Mouse (Mus musculus): Measurements from ENCODE around the gene Cops3.
A peak's percentile ranks its signal among the peaks of the same experiment; 100 is the strongest.

Cops3 gene

DNA sequence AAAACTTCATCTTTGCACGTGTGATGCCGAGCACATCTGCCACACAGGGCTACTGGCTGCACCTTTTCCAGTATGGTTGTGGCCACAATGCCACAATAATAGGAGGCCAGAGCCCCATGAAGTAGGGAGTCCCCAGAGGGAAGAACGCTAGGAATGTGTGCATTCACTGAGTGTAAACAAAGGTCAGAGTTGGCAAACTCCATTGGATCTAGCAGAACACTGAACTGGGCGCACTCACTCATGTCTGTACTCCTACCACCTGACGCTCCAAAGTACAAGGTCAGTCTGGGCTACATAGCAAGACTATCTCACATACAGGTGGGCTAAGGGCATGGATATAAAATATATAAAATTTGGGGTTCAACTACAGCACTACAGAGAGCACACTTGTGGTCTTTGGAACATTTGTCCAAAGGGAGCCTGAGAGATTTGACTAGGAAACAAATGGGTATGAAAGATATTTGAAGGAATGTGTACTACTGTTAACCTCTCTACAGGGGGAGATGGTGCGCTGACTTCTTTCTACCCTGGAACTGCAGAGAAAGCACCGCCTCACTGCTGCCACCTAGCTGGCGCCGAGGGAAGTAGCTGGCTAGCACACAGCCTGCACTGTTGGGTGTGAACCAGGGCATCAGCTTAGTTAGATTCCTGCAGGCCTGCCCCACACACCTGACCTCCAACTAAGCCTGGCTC is 61.3 kb downstream of the Cops3 start:
- DNase-seq (ENCODE audit: low spot score in 2 of 2): peak; percentile 63 to 68

GRCm38 (mm10) chr11:59777259-59777658 is 62.4 kb downstream of the Cops3 start:
- DNase-seq (ENCODE audit: low spot score in 2 of 2): no peak

DNA sequence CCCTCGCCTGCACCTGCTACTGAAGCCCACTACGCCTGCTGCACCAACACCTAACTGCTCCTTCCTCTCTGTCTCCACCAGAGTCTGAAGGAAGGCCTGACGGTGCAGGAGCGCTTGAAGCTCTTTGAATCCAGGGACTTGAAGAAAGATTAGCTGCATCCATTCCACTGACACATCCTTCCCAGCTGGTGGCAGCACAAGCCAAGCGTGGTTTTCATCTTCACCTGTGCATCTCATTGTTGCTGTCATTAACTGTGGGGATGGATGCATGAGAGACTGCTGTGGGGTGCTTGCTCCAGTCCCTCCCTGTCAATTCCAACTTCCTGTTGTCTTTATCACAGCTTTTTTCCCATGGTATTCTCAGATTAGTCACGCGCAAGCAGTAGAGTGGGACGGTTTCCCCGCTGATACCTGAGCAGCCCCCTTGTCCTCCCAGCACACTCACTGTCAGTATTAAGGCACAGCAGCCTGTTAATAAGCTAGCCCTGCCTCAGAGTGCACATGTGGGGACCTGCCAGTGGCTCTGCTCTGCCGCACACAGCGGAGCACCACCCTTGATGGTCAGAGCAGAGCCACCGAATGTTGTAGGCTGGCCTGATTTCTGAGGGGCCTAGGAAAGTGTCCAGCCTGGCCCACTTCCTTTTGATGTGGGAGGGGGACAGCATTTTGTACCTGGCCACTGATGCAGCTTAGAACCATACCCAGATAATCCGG is 64.0 kb downstream of the Cops3 start:
- DNase-seq (ENCODE audit: low spot score in 2 of 2): no peak

- no peak for DNase-seq (ENCODE audit: low spot score in 2 of 2)
Measured at GRCm38 (mm10) chr11:59774522-59774921, 65.1 kb downstream of the Cops3 start.

DNA sequence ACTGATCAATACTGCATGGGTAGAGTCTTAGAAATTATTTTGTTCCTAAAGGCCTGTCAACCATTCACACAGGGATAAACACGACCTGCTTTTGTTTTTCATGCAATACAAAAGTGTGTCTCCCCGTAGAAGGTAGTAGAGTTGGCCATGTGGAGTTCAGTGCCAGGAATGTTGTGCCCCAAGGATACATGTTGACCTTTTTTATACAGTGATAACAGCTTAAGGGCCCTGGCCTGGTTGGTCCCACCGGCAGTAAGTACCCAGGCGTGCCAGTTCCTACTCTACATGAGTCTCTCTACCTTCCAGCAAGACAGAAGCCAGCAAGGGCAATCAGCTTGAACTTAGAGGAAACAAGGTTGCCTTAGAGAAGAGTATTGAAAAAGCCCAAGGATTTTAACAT is 66.7 kb downstream of the Cops3 start:
- no peak for DNase-seq (ENCODE audit: low spot score in 2 of 2)

DNA sequence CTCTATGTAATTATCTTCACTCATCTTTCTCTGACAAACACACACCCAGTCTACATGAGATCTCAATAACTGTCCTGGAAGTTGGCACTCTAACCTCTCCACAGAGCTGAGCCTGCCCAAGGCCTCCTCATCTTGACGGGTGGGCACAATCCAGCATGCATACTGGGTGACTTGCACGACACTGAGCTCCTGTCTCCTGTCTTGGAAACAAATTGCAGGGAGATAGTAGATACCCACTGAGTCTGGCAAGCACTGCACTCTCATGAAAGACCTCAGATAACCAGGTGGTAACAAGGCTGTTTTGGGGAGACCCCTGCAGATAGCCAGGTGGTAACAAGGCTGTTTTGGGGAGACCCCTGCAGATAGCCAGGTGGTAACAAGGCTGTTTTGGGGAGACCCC is 67.3 kb downstream of the Cops3 start:
- DNase-seq (ENCODE audit: low spot score in 2 of 2): no peak

GRCm38 (mm10) chr11:59770753-59771152 is 68.9 kb downstream of the Cops3 start:
- DNase-seq (ENCODE audit: low spot score in 2 of 2): no peak

DNA sequence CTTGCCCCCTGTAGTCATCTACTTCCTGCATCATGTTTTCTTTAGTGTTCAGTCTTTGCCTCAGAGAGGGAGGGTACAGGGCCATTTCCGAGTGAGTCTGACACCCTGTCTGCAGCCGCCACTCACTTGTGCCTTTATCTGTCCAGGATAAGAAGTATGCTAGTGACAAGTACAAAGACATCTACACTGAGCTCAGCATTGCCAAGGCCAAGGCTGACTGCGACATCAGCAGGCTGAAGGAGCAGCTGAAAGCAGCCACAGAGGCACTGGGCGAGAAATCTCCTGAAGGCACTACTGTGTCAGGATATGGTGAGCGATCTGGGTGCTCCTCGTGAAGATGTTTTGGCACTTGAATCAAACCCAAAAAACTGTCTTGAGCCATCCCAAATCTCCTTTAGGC is 69.9 kb downstream of the Cops3 start:
- DNase-seq (ENCODE audit: low spot score in 2 of 2): no peak

GRCm38 (mm10) chr11:59769307-59769706 is 70.3 kb downstream of the Cops3 start:
- no peak for DNase-seq (ENCODE audit: low spot score in 2 of 2)

All from urinary bladder, postnatal 36 days (tissue).